Mouse (Mus musculus): Measurements from ENCODE around the gene Psmc6.

DNA sequence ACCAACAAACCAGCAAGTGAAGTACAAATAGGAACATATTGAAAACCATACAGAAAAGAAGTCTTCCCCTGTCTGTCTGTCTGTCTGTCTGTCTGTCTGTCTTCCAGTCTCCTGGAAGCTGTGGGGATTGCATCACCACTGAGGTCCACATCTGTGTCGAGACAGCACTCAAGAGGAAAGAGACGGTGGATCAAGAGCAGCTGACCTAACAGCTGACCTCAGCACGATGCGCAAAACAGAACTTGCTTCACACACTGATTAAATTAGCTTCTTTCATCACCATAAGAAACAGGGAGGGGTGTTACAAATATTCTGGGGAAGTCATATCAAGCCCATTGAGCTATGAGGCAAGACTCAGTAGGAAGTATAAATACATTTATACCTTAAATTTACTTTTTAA lies 38.0 kb upstream of the Psmc6 start:
- TF ChIP-seq CTCF (IDR thresholded peaks at IDR 0.05 in 2 of 3, conservative IDR thresholded peaks at IDR 0.05 in 1 of 3; ENCODE audit: control insufficient read depth in 1 of 3, insufficient read depth in 1 of 3, low read depth in 2 of 3, low read length in 3 of 3, poor library complexity in 1 of 3, severe bottlenecking in 1 of 3) = no peak
- no peak for TF ChIP-seq ETS1 (IDR thresholded peaks at IDR 0.05; ENCODE audit: low read depth, low read length)
- no peak for TF ChIP-seq MXI1 (IDR thresholded peaks at IDR 0.05; ENCODE audit: low read depth, low read length)
- TF ChIP-seq POLR2A (IDR thresholded peaks at IDR 0.05; ENCODE audit: control insufficient read depth in 1 of 2, insufficient read depth in 1 of 2, low read depth in 1 of 2, low read length in 2 of 2, poor library complexity in 1 of 2) = no peak
- no peak for TF ChIP-seq TCF12 (IDR thresholded peaks at IDR 0.05; ENCODE audit: low read depth, low read length)
- no peak for TF ChIP-seq HCFC1 (IDR thresholded peaks at IDR 0.05; ENCODE audit: low read depth, low read length)
- no peak for TF ChIP-seq POLR2AphosphoS2 (IDR thresholded peaks at IDR 0.05; ENCODE audit: low read length)
